Mouse (Mus musculus): ENCODE data around the gene Tdgf1. TPM values are rescaled to one million over a fixed set of nuclear protein-coding genes. Genes with fewer than 3 reads are reported as not detected.

Gene Tdgf1
- polyA plus RNA-seq, 1 experiment from 2014 or later = not detected

DNA sequence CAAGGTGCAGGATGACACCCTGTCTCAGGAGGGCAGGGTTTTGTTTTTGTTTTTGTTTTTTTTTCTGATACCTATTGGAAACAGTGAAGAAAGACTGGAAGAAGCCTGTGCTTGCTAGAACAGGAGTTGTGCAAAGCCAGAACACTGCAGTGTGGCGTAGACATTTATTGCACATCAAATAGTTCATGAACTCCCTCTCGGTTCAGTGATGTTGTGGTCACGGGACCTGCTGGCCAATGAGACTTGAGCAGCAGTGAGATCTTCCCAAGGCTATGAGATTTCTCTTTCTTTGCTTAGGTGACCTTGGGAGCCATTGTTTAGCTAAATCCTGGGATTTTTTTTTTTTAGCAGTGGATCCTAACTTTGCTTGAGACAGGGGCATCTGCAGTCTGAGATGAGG lies 42.1 kb upstream of the Tdgf1 start:
- H3K4me1 ChIP-seq (ENCODE audit: insufficient read depth) = peaks cover 10% of the 10 kb centered on the region
- peak overlapping the region; percentile 63; the same call in 1 of the 2 replicates for H3K9ac ChIP-seq (replicated peaks)
- H3K4me3 ChIP-seq (ENCODE audit: low read depth, low read length) = peak overlapping the region; percentile 42; the same call in 1 of the 2 replicates
- WGBS (ENCODE audit: insufficient replicate concordance) = 48% methylated on average over 3 of the region's 3 CpGs
- no peaks in the 10 kb centered on the region for H3K9me3 ChIP-seq (ENCODE audit: low read length)
- H3K4me2 ChIP-seq (ENCODE audit: low read depth, low read length) = peak overlapping the region; percentile 68
- TF ChIP-seq EP300 (IDR thresholded peaks at IDR 0.05; ENCODE audit: low read depth) (0 out of 2 replicates have a peak, but pooled peaks have one; percentile 9), CTCF (IDR thresholded peaks at IDR 0.05; ENCODE audit: low read depth) (no peak)
- ATAC-seq (peak; percentile 66), DNase-seq (no peak)
- H3K36me3 ChIP-seq (replicated peaks; ENCODE audit: insufficient read depth, low read length) = no peaks in the 10 kb centered on the region
- no peaks in the 10 kb centered on the region for H3K27me3 ChIP-seq (ENCODE audit: insufficient read depth, low read length)
- H3K27ac ChIP-seq (ENCODE audit: low read depth) = peak overlapping the region; percentile 90

DNA sequence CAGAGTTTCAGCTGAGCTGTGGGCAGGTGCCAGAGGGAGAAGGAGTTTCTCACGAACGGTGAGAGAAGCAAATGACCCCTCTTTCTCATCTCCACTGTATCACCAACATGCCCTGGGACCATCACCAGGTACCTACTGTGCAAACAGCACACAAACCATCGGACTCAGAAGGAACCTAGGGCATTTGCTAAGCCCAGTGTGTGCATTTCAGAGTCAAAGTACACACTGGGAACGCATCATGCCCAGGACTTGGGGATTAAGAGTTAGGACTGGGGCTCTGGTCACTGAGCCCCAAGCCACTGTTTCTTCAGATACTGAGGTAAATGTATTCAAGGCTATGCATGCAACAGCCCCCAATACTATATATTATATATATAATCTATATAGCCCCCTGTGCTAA lies 41.4 kb upstream of the Tdgf1 start:
- ATAC-seq = no peak
- 64% methylated on average over 4 of the region's 4 CpGs for WGBS (ENCODE audit: insufficient replicate concordance)
- H3K4me3 ChIP-seq (ENCODE audit: low read depth, low read length) = peak overlapping the region; percentile 1

GRCm38 (mm10) chr9:110985951-110986350 lies 40.0 kb upstream of the Tdgf1 start:
- ATAC-seq (peak; percentile 12; the same call in 1 of the 2 replicates), DNase-seq (no peak)
- no peaks in the 10 kb centered on the region for H3K27me3 ChIP-seq (ENCODE audit: insufficient read depth, low read length)
- 67% methylated on average over 8 of the region's 8 CpGs for WGBS (ENCODE audit: insufficient replicate concordance)
- H3K36me3 ChIP-seq (replicated peaks; ENCODE audit: insufficient read depth, low read length) = no peaks in the 10 kb centered on the region
- no peaks in the 10 kb centered on the region for H3K9me3 ChIP-seq (ENCODE audit: low read length)
- H3K27ac ChIP-seq (ENCODE audit: low read depth) = peak overlapping the region; percentile 88
- H3K4me1 ChIP-seq (ENCODE audit: insufficient read depth) = 0 out of 2 replicates have a peak, but pooled peaks cover 3% of the 10 kb centered on the region
- no peak overlapping the region for H3K9ac ChIP-seq (replicated peaks)
- no peak overlapping the region for H3K4me3 ChIP-seq (ENCODE audit: low read depth, low read length)
- no peak for TF ChIP-seq CTCF (IDR thresholded peaks at IDR 0.05; ENCODE audit: low read depth)
- TF ChIP-seq EP300 (IDR thresholded peaks at IDR 0.05; ENCODE audit: low read depth) = no peak
- no peak overlapping the region for H3K4me2 ChIP-seq (ENCODE audit: low read depth, low read length)

More for the DNA sequence above, 41.4 kb upstream of the Tdgf1 start:
- Histone ChIP-seq H3K27ac (ENCODE audit: low read depth) (peak overlapping the region; percentile 90), H3K4me1 (ENCODE audit: insufficient read depth) (peaks cover 10% of the 10 kb centered on the region), H3K36me3 (replicated peaks; ENCODE audit: insufficient read depth, low read length) (no peaks in the 10 kb centered on the region), H3K9ac (replicated peaks) (peak overlapping the region; percentile 42; the same call in 1 of the 2 replicates), H3K9me3 (ENCODE audit: low read length) (no peaks in the 10 kb centered on the region), H3K4me2 (ENCODE audit: low read depth, low read length) (peak overlapping the region; percentile 68), H3K27me3 (ENCODE audit: insufficient read depth, low read length) (no peaks in the 10 kb centered on the region)
- DNase-seq = no peak
- TF ChIP-seq EP300 (IDR thresholded peaks at IDR 0.05; ENCODE audit: low read depth) (no peak), CTCF (IDR thresholded peaks at IDR 0.05; ENCODE audit: low read depth) (no peak)

DNA sequence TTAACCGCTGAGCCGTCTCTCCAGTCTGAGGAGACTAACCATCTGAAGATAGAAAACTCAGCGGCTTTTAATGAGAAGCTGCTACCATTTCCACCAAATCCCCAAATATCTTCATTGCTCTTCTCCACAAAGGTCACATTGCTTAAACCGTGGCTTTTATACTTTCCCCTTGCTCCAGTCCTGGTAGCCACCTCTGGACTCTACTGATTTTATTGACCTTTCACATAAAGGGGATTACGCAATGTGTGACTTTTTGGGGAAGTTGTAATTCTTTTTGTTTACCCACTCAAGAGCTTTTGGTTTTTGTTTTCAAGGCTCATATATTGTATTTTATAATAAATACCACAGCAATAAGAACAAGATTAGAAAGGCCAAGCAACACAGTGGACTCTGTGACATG lies 39.6 kb upstream of the Tdgf1 start:
- Histone ChIP-seq H3K4me2 (ENCODE audit: low read depth, low read length) (no peak overlapping the region), H3K27ac (ENCODE audit: low read depth) (peak overlapping the region; percentile 88), H3K9me3 (ENCODE audit: low read length) (no peaks in the 10 kb centered on the region), H3K4me1 (ENCODE audit: insufficient read depth) (0 out of 2 replicates have a peak, but pooled peaks cover 3% of the 10 kb centered on the region), H3K36me3 (replicated peaks; ENCODE audit: insufficient read depth, low read length) (no peaks in the 10 kb centered on the region), H3K4me3 (ENCODE audit: low read depth, low read length) (no peak overlapping the region), H3K27me3 (ENCODE audit: insufficient read depth, low read length) (no peaks in the 10 kb centered on the region), H3K9ac (replicated peaks) (no peak overlapping the region)
- DNase-seq (no peak), ATAC-seq (peak; percentile 68)
- 77% methylated on average over 5 of the region's 5 CpGs for WGBS (ENCODE audit: insufficient replicate concordance)
- TF ChIP-seq EP300 (IDR thresholded peaks at IDR 0.05; ENCODE audit: low read depth) (peak; percentile 73), CTCF (IDR thresholded peaks at IDR 0.05; ENCODE audit: low read depth) (no peak)

DNA sequence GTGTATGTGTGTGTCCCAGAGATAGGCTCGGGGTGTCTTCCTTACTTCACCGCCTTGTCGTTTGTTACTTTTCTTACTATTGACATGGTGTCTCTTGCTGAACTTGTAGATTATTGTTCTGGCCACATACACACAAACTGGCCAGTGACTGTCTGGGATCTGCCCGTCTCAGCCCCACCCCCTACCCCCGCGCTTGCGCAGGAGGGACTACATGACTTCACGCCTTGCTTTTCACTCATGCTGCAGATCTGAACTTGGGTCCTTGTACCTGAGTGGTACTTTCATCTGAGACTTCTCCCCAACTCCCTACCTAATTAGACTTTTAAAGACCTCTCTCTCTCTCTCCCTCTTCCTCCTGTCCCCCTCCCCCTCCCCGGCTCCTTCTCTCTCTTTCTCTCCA lies 38.1 kb upstream of the Tdgf1 start:
- Histone ChIP-seq H3K27ac (ENCODE audit: low read depth) (no peak overlapping the region), H3K9ac (replicated peaks) (no peak overlapping the region), H3K4me3 (ENCODE audit: low read depth, low read length) (no peak overlapping the region), H3K4me2 (ENCODE audit: low read depth, low read length) (no peak overlapping the region), H3K36me3 (replicated peaks; ENCODE audit: insufficient read depth, low read length) (no peaks in the 10 kb centered on the region), H3K4me1 (ENCODE audit: insufficient read depth) (0 out of 2 replicates have a peak, but pooled peaks cover 3% of the 10 kb centered on the region), H3K27me3 (ENCODE audit: insufficient read depth, low read length) (no peaks in the 10 kb centered on the region), H3K9me3 (ENCODE audit: low read length) (no peaks in the 10 kb centered on the region)
- 91% methylated on average over 9 of the region's 9 CpGs for WGBS (ENCODE audit: insufficient replicate concordance)
- no peak for ATAC-seq
- DNase-seq = no peak
- TF ChIP-seq EP300 (IDR thresholded peaks at IDR 0.05; ENCODE audit: low read depth) (no peak), CTCF (IDR thresholded peaks at IDR 0.05; ENCODE audit: low read depth) (no peak)

- H3K27ac ChIP-seq (ENCODE audit: low read depth) = no peak overlapping the region
- 64% methylated on average over 4 of the region's 4 CpGs for WGBS (ENCODE audit: insufficient replicate concordance)
- H3K4me3 ChIP-seq (ENCODE audit: low read depth, low read length) = no peak overlapping the region
- H3K27me3 ChIP-seq (ENCODE audit: insufficient read depth, low read length) = no peaks in the 10 kb centered on the region
- TF ChIP-seq CTCF (IDR thresholded peaks at IDR 0.05; ENCODE audit: low read depth) (no peak), EP300 (IDR thresholded peaks at IDR 0.05; ENCODE audit: low read depth) (no peak)
- 0 out of 2 replicates have a peak, but pooled peaks cover 3% of the 10 kb centered on the region for H3K4me1 ChIP-seq (ENCODE audit: insufficient read depth)
- H3K9me3 ChIP-seq (ENCODE audit: low read length) = no peaks in the 10 kb centered on the region
- H3K36me3 ChIP-seq (replicated peaks; ENCODE audit: insufficient read depth, low read length) = no peaks in the 10 kb centered on the region
- H3K4me2 ChIP-seq (ENCODE audit: low read depth, low read length) = no peak overlapping the region
- ATAC-seq = no peak
- DNase-seq = no peak
- no peak overlapping the region for H3K9ac ChIP-seq (replicated peaks)
Observed at GRCm38 (mm10) chr9:110982351-110982750, 36.4 kb upstream of the Tdgf1 start.

All from liver, postnatal 0 days (tissue).